Mouse (Mus musculus) testis, adult 2 months (tissue): Measurements from ENCODE around the gene Dap3. TPM values are rescaled to one million over a fixed set of nuclear protein-coding genes. Genes with fewer than 3 reads are reported as not detected.

ENCODE experiments used
- H3K27ac ChIP-seq: fragments of 200-500 bp; 2 replicates; pipeline ENCODE4 v1.5.1; 2012; ENCODE audit warnings: low read depth, low read length; ENCODE audit not compliant: control insufficient read depth, insufficient read depth
- H3K27me3 ChIP-seq: fragments of 200-500 bp; 2 replicates; pipeline ENCODE4 v1.6.1; 2012; ENCODE audit warnings: mild to moderate bottlenecking, low read length, moderate library complexity; ENCODE audit not compliant: control insufficient read depth, insufficient read depth
- H3K36me3 ChIP-seq: fragments of 200-500 bp; 2 replicates; pipeline ENCODE4 v1.6.1; 2012; ENCODE audit warnings: mild to moderate bottlenecking, low read length; ENCODE audit not compliant: control insufficient read depth, insufficient read depth
- H3K4me1 ChIP-seq: fragments of 200-500 bp; 2 replicates; pipeline ENCODE4 v1.6.1; 2012; ENCODE audit warnings: low read length; ENCODE audit not compliant: control insufficient read depth, insufficient read depth
- H3K4me3 ChIP-seq: fragments of 200-500 bp; 2 replicates; pipeline ENCODE4 v1.5.1; 2012; ENCODE audit warnings: low read depth, mild to moderate bottlenecking, low read length, moderate library complexity, mixed read lengths; ENCODE audit not compliant: control insufficient read depth
- CTCF ChIP-seq: fragments of 200-500 bp; IDR thresholded peaks from 2 replicates; pipeline ENCODE4 v1.5.1; 2012; ENCODE audit warnings: low read depth, mild to moderate bottlenecking, inconsistent platforms, low read length, moderate library complexity; ENCODE audit not compliant: control insufficient read depth, insufficient read depth, insufficient replicate concordance
- POLR2A ChIP-seq: fragments of 200-500 bp; IDR thresholded peaks from 2 replicates; pipeline ENCODE4 v1.6.1; 2012; ENCODE audit warnings: low read depth, mild to moderate bottlenecking, inconsistent platforms, low read length, moderate library complexity; ENCODE audit not compliant: control insufficient read depth
- polyA plus RNA-seq: library from polyadenylated mRNA; depleted of rRNA; stranded (reverse); fragments of >200 nt; gene quantifications from 2 replicates; pipeline ENCODE4 v1.2.3, GENCODE M21; 2012

Dap3 gene
- polyA plus RNA-seq, 1 experiment = 189 TPM

GRCm38 (mm10) chr3:88953246-88953645 lies 2.3 kb upstream of the Dap3 start:
- Histone ChIP-seq H3K36me3 (no peaks in the 10 kb centered on the region), H3K27ac (no peak overlapping the region), H3K27me3 (no peaks in the 10 kb centered on the region), H3K4me1 (no peaks in the 10 kb centered on the region), H3K4me3 (no peak overlapping the region)
- TF ChIP-seq CTCF = no peak
- TF ChIP-seq POLR2A = no peak

GRCm38 (mm10) chr3:88951327-88951800 lies 383 bp upstream of the Dap3 start:
- H3K4me3 ChIP-seq = peak overlapping the region; percentile 98
- H3K36me3 ChIP-seq = no peaks in the 10 kb centered on the region
- H3K4me1 ChIP-seq = peaks cover 2% of the 10 kb centered on the region; the same call in 1 of the 2 replicates
- peak overlapping the region; percentile 99 for H3K27ac ChIP-seq
- TF ChIP-seq CTCF (no peak), POLR2A (no peak)
- H3K27me3 ChIP-seq = no peaks in the 10 kb centered on the region

DNA sequence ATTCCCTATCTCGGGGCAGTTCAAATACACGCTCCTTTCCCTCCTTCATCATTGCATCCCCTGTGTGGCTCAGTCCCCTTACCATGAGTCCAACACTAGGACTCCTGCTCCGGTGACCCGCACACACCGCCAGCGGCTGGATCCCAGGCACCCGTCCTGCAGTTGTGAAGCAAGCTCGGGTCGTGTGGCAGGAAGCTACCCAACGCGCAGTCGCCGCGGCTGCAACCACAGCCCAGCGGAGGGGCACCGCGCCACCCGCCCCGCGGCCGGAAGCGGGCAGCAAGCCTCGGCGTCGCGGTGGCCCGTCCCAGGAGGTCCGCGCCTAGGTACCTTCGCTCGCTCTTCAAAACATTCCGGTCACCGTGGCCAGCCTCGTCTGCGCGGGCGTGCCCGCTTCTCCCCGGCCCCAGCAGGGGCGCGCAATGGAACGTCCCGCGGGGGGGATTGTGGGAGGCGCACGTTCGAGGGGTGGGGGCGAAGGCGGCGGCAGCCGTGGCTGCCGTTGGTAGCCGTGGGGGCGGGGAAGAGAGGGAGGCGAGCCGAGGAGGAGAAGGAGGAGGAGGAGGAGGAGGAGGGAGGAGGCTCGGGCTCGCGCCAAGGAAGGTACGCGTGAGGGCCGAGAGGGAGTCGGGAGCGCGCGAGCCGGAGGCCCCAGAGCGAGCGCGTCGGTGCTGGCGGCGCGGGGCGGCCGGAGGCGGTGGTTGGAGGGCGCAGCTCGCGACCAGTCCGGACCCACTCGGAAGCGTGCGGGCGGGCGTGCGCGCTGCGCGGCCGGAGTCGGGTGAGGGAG lies 1.0 kb downstream of the Dap3 start:
- Histone ChIP-seq H3K36me3 (no peaks in the 10 kb centered on the region), H3K27me3 (no peaks in the 10 kb centered on the region), H3K4me1 (peaks cover 2% of the 10 kb centered on the region; the same call in 1 of the 2 replicates), H3K4me3 (peak overlapping the region; percentile 93), H3K27ac (peak overlapping the region; percentile 94)
- peak; percentile 74 for TF ChIP-seq POLR2A
- TF ChIP-seq CTCF = no peak

DNA sequence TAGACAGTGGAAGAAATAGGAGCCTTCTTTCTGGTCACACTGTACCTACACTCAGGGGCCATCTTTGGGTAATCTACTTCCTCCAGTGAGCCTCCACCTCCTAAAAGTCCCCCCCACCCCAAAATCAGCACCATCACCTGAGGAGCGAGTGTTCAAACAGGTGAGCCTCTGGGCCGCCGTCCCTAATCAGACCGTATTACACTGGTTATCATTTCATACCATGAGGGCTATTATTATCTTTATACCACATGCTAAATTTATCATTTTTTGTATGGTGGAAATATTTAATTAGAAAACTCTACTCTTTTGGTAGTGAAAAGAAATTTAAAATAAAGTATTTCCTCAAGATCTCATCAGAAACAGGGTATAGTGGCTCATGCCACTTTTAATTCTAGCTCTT lies 6.9 kb downstream of the Dap3 start:
- Histone ChIP-seq H3K36me3 (no peaks in the 10 kb centered on the region; the same call in none of the 2 replicates), H3K4me3 (no peak overlapping the region), H3K27me3 (no peaks in the 10 kb centered on the region), H3K27ac (no peak overlapping the region), H3K4me1 (peaks cover 2% of the 10 kb centered on the region; the same call in 1 of the 2 replicates)
- TF ChIP-seq POLR2A (no peak), CTCF (no peak)

GRCm38 (mm10) chr3:88942316-88942880 lies 8.6 kb downstream of the Dap3 start:
- no peak overlapping the region for H3K4me3 ChIP-seq
- H3K27ac ChIP-seq = 0 out of 2 replicates have a peak overlapping the region, but pooled peaks have one; percentile 23
- TF ChIP-seq POLR2A = no peak
- H3K27me3 ChIP-seq = no peaks in the 10 kb centered on the region
- no peaks in the 10 kb centered on the region for H3K4me1 ChIP-seq
- no peaks in the 10 kb centered on the region; the same call in none of the 2 replicates for H3K36me3 ChIP-seq

GRCm38 (mm10) chr3:88939749-88940148 lies 11.2 kb downstream of the Dap3 start:
- H3K36me3 ChIP-seq = no peaks in the 10 kb centered on the region; the same call in none of the 2 replicates
- no peak overlapping the region for H3K27ac ChIP-seq
- H3K27me3 ChIP-seq = no peaks in the 10 kb centered on the region
- no peaks in the 10 kb centered on the region for H3K4me1 ChIP-seq
- no peak overlapping the region for H3K4me3 ChIP-seq
- no peak for TF ChIP-seq POLR2A
- no peak for TF ChIP-seq CTCF

DNA sequence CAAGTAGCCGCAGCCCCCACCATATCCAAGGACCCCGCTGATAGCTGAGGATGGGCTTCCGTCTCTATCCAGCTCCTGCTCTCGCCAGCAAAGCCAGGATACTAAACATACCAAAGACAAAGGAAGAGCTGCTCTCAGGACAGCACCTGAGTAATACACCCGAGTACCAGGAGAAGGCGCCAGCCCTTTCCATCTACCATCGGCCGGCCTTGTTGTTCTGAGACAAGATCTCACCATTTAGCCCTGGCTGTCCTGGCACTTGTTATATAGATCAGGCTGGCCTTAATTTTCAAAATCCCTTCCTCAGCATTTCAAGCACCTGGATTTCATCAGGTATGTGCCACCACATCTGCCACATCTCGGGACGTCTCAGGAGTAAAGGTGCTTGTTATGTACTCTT lies 11.9 kb downstream of the Dap3 start:
- H3K27ac ChIP-seq = no peak overlapping the region
- TF ChIP-seq CTCF = no peak
- TF ChIP-seq POLR2A = no peak
- no peaks in the 10 kb centered on the region; the same call in none of the 2 replicates for H3K36me3 ChIP-seq
- no peaks in the 10 kb centered on the region for H3K4me1 ChIP-seq
- H3K27me3 ChIP-seq = no peaks in the 10 kb centered on the region
- no peak overlapping the region for H3K4me3 ChIP-seq

GRCm38 (mm10) chr3:88929501-88929900 lies 21.5 kb downstream of the Dap3 start:
- no peak overlapping the region for H3K27ac ChIP-seq
- no peak for TF ChIP-seq POLR2A
- TF ChIP-seq CTCF = no peak
- no peaks in the 10 kb centered on the region for H3K27me3 ChIP-seq
- no peak overlapping the region for H3K4me3 ChIP-seq
- peaks cover 7% of the 10 kb centered on the region for H3K36me3 ChIP-seq
- no peaks in the 10 kb centered on the region for H3K4me1 ChIP-seq
